Mouse (Mus musculus) lung, adult 18-20 months (tissue): Measurements from ENCODE around the gene Prss23.

Experiments
- DNase-seq, 2 experiments: peaks; one replicate each; pipeline ENCODE4 v3.0.0; 2022; ENCODE audit warnings: mixed read lengths in 2 of 2

Prss23 gene

GRCm38 (mm10) chr7:89499516-89500307 lies 27.3 kb downstream of the Prss23 start:
- peak; percentile 56 to 68 for DNase-seq

GRCm38 (mm10) chr7:89483769-89484568 lies 43.0 kb downstream of the Prss23 start:
- DNase-seq, result peak; percentile 11 to 36

GRCm38 (mm10) chr7:89481723-89482122 lies 45.3 kb downstream of the Prss23 start:
- DNase-seq, result peak; percentile 54 to 58

- DNase-seq, result no peak
Observed at GRCm38 (mm10) chr7:89478490-89478889, 48.5 kb downstream of the Prss23 start.

GRCm38 (mm10) chr7:89477294-89477999 lies 49.5 kb downstream of the Prss23 start:
- DNase-seq, result peak in 1 of 2 experiments; percentile 44

- no peak for DNase-seq
Observed at GRCm38 (mm10) chr7:89473442-89473841, 53.5 kb downstream of the Prss23 start.

GRCm38 (mm10) chr7:89463775-89464592 lies 63.0 kb downstream of the Prss23 start:
- no peak for DNase-seq

GRCm38 (mm10) chr7:89463246-89463645 lies 63.7 kb downstream of the Prss23 start:
- DNase-seq, result no peak

- no peak for DNase-seq
Observed at GRCm38 (mm10) chr7:89462646-89463207, 64.3 kb downstream of the Prss23 start.

- no peak for DNase-seq
Observed at GRCm38 (mm10) chr7:89461351-89461750, 65.6 kb downstream of the Prss23 start.

GRCm38 (mm10) chr7:89460911-89461310 lies 66.1 kb downstream of the Prss23 start:
- DNase-seq, result no peak

- no peak for DNase-seq
Observed at GRCm38 (mm10) chr7:89459691-89460090, 67.3 kb downstream of the Prss23 start.
